Mouse (Mus musculus) G1E (cell line): ENCODE data around the gene Acadvl. TPM values are rescaled to one million over a fixed set of nuclear protein-coding genes. Genes with fewer than 3 reads are reported as not detected.

ENCODE experiments used
- ATAC-seq: 2 replicates; pipeline ENCODE4 v1.8.0; 2016; ENCODE audit warnings: mild to moderate bottlenecking; ENCODE audit not compliant: insufficient number of reproducible peaks, poor library complexity, low FRiP score, severe bottlenecking; ENCODE audit errors: extremely low read depth
- DNase-seq: peaks from one replicate; pipeline ENCODE4 v3.0.0; 2012; ENCODE audit warnings: low spot score
- H3K27me3 ChIP-seq: 2 replicates; pipeline ENCODE4 v1.6.1; 2012; ENCODE audit warnings: mild to moderate bottlenecking, low read length, inconsistent platforms; ENCODE audit not compliant: insufficient read depth
- H3K36me3 ChIP-seq: replicated peaks from 2 replicates; pipeline ENCODE3; 2012; ENCODE audit warnings: mild to moderate bottlenecking, inconsistent platforms
- H3K4me1 ChIP-seq: 2 replicates; pipeline ENCODE4 v1.6.1; 2012; ENCODE audit warnings: low read depth, low read length, inconsistent platforms, mixed read lengths; ENCODE audit not compliant: insufficient read depth
- H3K4me3 ChIP-seq: 2 replicates; pipeline ENCODE4 v1.5.1; 2012; ENCODE audit warnings: low read depth, mild to moderate bottlenecking, inconsistent platforms, low read length, moderate library complexity, mixed read lengths
- H3K9me3 ChIP-seq: replicated peaks from 2 replicates; pipeline ENCODE4 v1.6.1; 2012; ENCODE audit warnings: inconsistent platforms
- CTCF ChIP-seq: IDR thresholded peaks from 2 replicates; pipeline ENCODE4 v1.5.1; 2012; ENCODE audit warnings: low read depth, low read length, inconsistent platforms, mixed read lengths
- GATA1 ChIP-seq: IDR thresholded peaks from 2 replicates; pipeline ENCODE4 v1.6.1; 2012; ENCODE audit warnings: borderline replicate concordance, low read length, inconsistent platforms, mixed read lengths
- GATA2 ChIP-seq: IDR thresholded peaks from 2 replicates; pipeline ENCODE4 v1.6.1; 2012; ENCODE audit warnings: low read depth, low read length, inconsistent platforms, borderline replicate concordance
- POLR2AphosphoS5 ChIP-seq: IDR thresholded peaks from 2 replicates; pipeline ENCODE4 v1.6.1; 2012; ENCODE audit warnings: low read depth, low read length, inconsistent platforms; ENCODE audit not compliant: insufficient replicate concordance
- TAL1 ChIP-seq: conservative IDR thresholded peaks from 2 replicates; pipeline ENCODE4 v1.6.1; 2012; ENCODE audit warnings: low read depth, low read length, inconsistent platforms, mixed read lengths
- polyA plus RNA-seq: library from polyadenylated mRNA; stranded (reverse); fragments of >175 nt; gene quantifications from 2 replicates; pipeline ENCODE4 v1.2.3, GENCODE M21; 2012
- total RNA-seq, 2 experiments: library from RNA; stranded (forward) in 1 of 2; stranded (reverse) in 1 of 2; fragments of 200-1000 nt in 1 of 2; fragments of >200 nt in 1 of 2; fragmentation: Nextera tagmentation in 1 of 2; gene quantifications; 2 replicates each; pipeline ENCODE4 v1.2.3; 2014 to 2017

Gene Acadvl
- total RNA-seq (2014; fragmentation: Nextera tagmentation) (16.3 and 21.7 TPM in 2 replicates), total RNA-seq (2017) (31.1 and 31.7 TPM in 2 replicates), polyA plus RNA-seq (16.3 and 21.0 TPM in 2 replicates)

- TF ChIP-seq GATA2 = no peak
- no peak for TF ChIP-seq TAL1
- no peak for TF ChIP-seq CTCF
- TF ChIP-seq GATA1 = no peak
- no peak for TF ChIP-seq POLR2AphosphoS5
- Histone ChIP-seq H3K36me3 (peaks cover 45% of the 10 kb centered on the region), H3K4me1 (peaks cover 52% of the 10 kb centered on the region), H3K9me3 (no peaks in the 10 kb centered on the region), H3K4me3 (peak within 1 kb of the TSS; percentile 79), H3K27me3 (no peaks in the 10 kb centered on the region)
- ATAC-seq (peak; percentile 69), DNase-seq (peak; percentile 73)
These were observed at the start of gene Acadvl for GRCm38 (mm10) chr11:70014880-70015558. Gene Acadvl (minus strand): TSS chr11:70015411.

- ATAC-seq (no peak), DNase-seq (no peak)
- Histone ChIP-seq H3K27me3 (no peaks in the 10 kb centered on the region), H3K4me1 (0 out of 2 replicates have a peak, but pooled peaks cover 5% of the 10 kb centered on the region), H3K36me3 (no peaks in the 10 kb centered on the region), H3K4me3 (no peak overlapping the region), H3K9me3 (peaks cover 5% of the 10 kb centered on the region; the same call in 1 of the 2 replicates)
- TF ChIP-seq CTCF (no peak), TAL1 (no peak), POLR2AphosphoS5 (no peak), GATA1 (no peak), GATA2 (no peak)
These were observed 47.8 kb upstream of the Acadvl start for GRCm38 (mm10) chr11:70063053-70063452.

GRCm38 (mm10) chr11:70059930-70060329 lies 44.7 kb upstream of the Acadvl start:
- H3K4me3 ChIP-seq = no peak overlapping the region
- no peaks in the 10 kb centered on the region for H3K36me3 ChIP-seq
- no peak for ATAC-seq
- H3K27me3 ChIP-seq = peaks cover 11% of the 10 kb centered on the region
- H3K9me3 ChIP-seq = peaks cover 5% of the 10 kb centered on the region; the same call in 1 of the 2 replicates
- peaks cover 6% of the 10 kb centered on the region for H3K4me1 ChIP-seq
- no peak for TF ChIP-seq GATA2
- no peak for DNase-seq

- no peak for ATAC-seq
- no peaks in the 10 kb centered on the region for H3K36me3 ChIP-seq
- no peak overlapping the region for H3K4me3 ChIP-seq
- H3K27me3 ChIP-seq = peaks cover 28% of the 10 kb centered on the region
- no peaks in the 10 kb centered on the region for H3K9me3 ChIP-seq
- H3K4me1 ChIP-seq = peaks cover 6% of the 10 kb centered on the region
- TF ChIP-seq CTCF = no peak
- TF ChIP-seq TAL1 = no peak
- TF ChIP-seq POLR2AphosphoS5 = no peak
- TF ChIP-seq GATA2 = no peak
- TF ChIP-seq GATA1 = no peak
- DNase-seq = no peak
These were observed 42.6 kb upstream of the Acadvl start for GRCm38 (mm10) chr11:70057805-70058204.

- TF ChIP-seq CTCF = peak; percentile 92
- no peak for TF ChIP-seq POLR2AphosphoS5
- no peak for TF ChIP-seq GATA1
- no peak for ATAC-seq
- Histone ChIP-seq H3K27me3 (peaks cover 40% of the 10 kb centered on the region), H3K4me1 (peaks cover 6% of the 10 kb centered on the region), H3K9me3 (no peaks in the 10 kb centered on the region), H3K4me3 (no peak overlapping the region), H3K36me3 (no peaks in the 10 kb centered on the region)
- peak; percentile 60 for DNase-seq
These were observed 40.5 kb upstream of the Acadvl start for GRCm38 (mm10) chr11:70055618-70056214.

- ATAC-seq (no peak), DNase-seq (no peak)
- peaks cover 44% of the 10 kb centered on the region for H3K27me3 ChIP-seq
- no peaks in the 10 kb centered on the region for H3K36me3 ChIP-seq
- no peaks in the 10 kb centered on the region for H3K9me3 ChIP-seq
- H3K4me1 ChIP-seq = peaks cover 6% of the 10 kb centered on the region
- H3K4me3 ChIP-seq = no peak within 1 kb of the TSS
- TF ChIP-seq TAL1 (no peak), POLR2AphosphoS5 (no peak), CTCF (no peak), GATA1 (no peak), GATA2 (no peak)
These were observed 38.8 kb upstream of the Acadvl start, which contains the start of gene Asgr1 for GRCm38 (mm10) chr11:70053898-70054570. Gene Asgr1 (plus strand): TSS chr11:70054085.
